Mouse (Mus musculus): ENCODE measurements around the gene Fam163a. TPM values are rescaled to one million over a fixed set of nuclear protein-coding genes. Genes with fewer than 3 reads are reported as not detected.

Gene Fam163a
- polyA plus RNA-seq, 1 experiment from 2014 or later: 4.6 TPM

GRCm38 (mm10) chr1:156085770-156086169, 119.1 kb downstream of the Fam163a start:
- Histone ChIP-seq H3K9me3 (ENCODE audit: control insufficient read depth, low read length) (no peaks in the 10 kb centered on the region), H3K36me3 (ENCODE audit: control insufficient read depth, insufficient read depth, low read length) (no peaks in the 10 kb centered on the region), H3K4me1 (ENCODE audit: control insufficient read depth, insufficient read depth, low read length) (no peaks in the 10 kb centered on the region), H3K27me3 (ENCODE audit: control insufficient read depth, insufficient read depth, low read length) (no peaks in the 10 kb centered on the region), H3K4me2 (ENCODE audit: low read depth) (no peak overlapping the region), H3K4me3 (ENCODE audit: low read depth, low read length) (no peak overlapping the region), H3K9ac (ENCODE audit: low read length) (no peak overlapping the region), H3K27ac (ENCODE audit: low read depth, low read length) (no peak overlapping the region)
- ATAC-seq (ENCODE audit: insufficient read depth, low FRiP score, low TSS enrichment): peak; percentile 54; the same call in 1 of the 2 replicates
- DNase-seq (ENCODE audit: low spot score): peak; percentile 67
- WGBS: 59% methylated on average over 5 of the region's 5 CpGs

- H3K4me1 ChIP-seq (ENCODE audit: control insufficient read depth, insufficient read depth, low read length): no peaks in the 10 kb centered on the region
- H3K4me2 ChIP-seq (ENCODE audit: low read depth): no peak overlapping the region
- H3K9ac ChIP-seq (ENCODE audit: low read length): no peak overlapping the region
- H3K36me3 ChIP-seq (ENCODE audit: control insufficient read depth, insufficient read depth, low read length): no peaks in the 10 kb centered on the region
- no peak overlapping the region for H3K27ac ChIP-seq (ENCODE audit: low read depth, low read length)
- no peak for DNase-seq (ENCODE audit: low spot score)
- H3K9me3 ChIP-seq (ENCODE audit: control insufficient read depth, low read length): no peaks in the 10 kb centered on the region
- no peaks in the 10 kb centered on the region for H3K27me3 ChIP-seq (ENCODE audit: control insufficient read depth, insufficient read depth, low read length)
- no peak for ATAC-seq (ENCODE audit: insufficient read depth, low FRiP score, low TSS enrichment)
- no peak overlapping the region for H3K4me3 ChIP-seq (ENCODE audit: low read depth, low read length)
- WGBS: 86% methylated on average over 3 of the region's 3 CpGs
These were observed 120.2 kb downstream of the Fam163a start for GRCm38 (mm10) chr1:156084603-156085002.

- WGBS: 76% methylated on average over 3 of the region's 3 CpGs
- Histone ChIP-seq H3K9me3 (ENCODE audit: control insufficient read depth, low read length) (no peaks in the 10 kb centered on the region), H3K36me3 (ENCODE audit: control insufficient read depth, insufficient read depth, low read length) (no peaks in the 10 kb centered on the region), H3K9ac (ENCODE audit: low read length) (no peak overlapping the region), H3K4me1 (ENCODE audit: control insufficient read depth, insufficient read depth, low read length) (no peaks in the 10 kb centered on the region), H3K4me2 (ENCODE audit: low read depth) (no peak overlapping the region), H3K4me3 (ENCODE audit: low read depth, low read length) (no peak overlapping the region), H3K27me3 (ENCODE audit: control insufficient read depth, insufficient read depth, low read length) (no peaks in the 10 kb centered on the region), H3K27ac (ENCODE audit: low read depth, low read length) (no peak overlapping the region)
- ATAC-seq (ENCODE audit: insufficient read depth, low FRiP score, low TSS enrichment) (no peak), DNase-seq (ENCODE audit: low spot score) (no peak)
These were observed 127.2 kb downstream of the Fam163a start for GRCm38 (mm10) chr1:156077655-156078054.

GRCm38 (mm10) chr1:156076474-156076873, 128.4 kb downstream of the Fam163a start:
- H3K36me3 ChIP-seq (ENCODE audit: control insufficient read depth, insufficient read depth, low read length): no peaks in the 10 kb centered on the region
- H3K27ac ChIP-seq (ENCODE audit: low read depth, low read length): no peak overlapping the region
- 43% methylated on average over 4 of the region's 4 CpGs for WGBS
- H3K9me3 ChIP-seq (ENCODE audit: control insufficient read depth, low read length): no peaks in the 10 kb centered on the region
- no peaks in the 10 kb centered on the region for H3K27me3 ChIP-seq (ENCODE audit: control insufficient read depth, insufficient read depth, low read length)
- H3K4me3 ChIP-seq (ENCODE audit: low read depth, low read length): no peak overlapping the region
- DNase-seq (ENCODE audit: low spot score) (no peak), ATAC-seq (ENCODE audit: insufficient read depth, low FRiP score, low TSS enrichment) (no peak)
- H3K9ac ChIP-seq (ENCODE audit: low read length): no peak overlapping the region
- H3K4me1 ChIP-seq (ENCODE audit: control insufficient read depth, insufficient read depth, low read length): no peaks in the 10 kb centered on the region
- H3K4me2 ChIP-seq (ENCODE audit: low read depth): no peak overlapping the region

- H3K4me1 ChIP-seq (ENCODE audit: control insufficient read depth, insufficient read depth, low read length): no peaks in the 10 kb centered on the region
- no peak overlapping the region for H3K4me3 ChIP-seq (ENCODE audit: low read depth, low read length)
- H3K27ac ChIP-seq (ENCODE audit: low read depth, low read length): no peak overlapping the region
- DNase-seq (ENCODE audit: low spot score): peak; percentile 28
- 42% methylated on average over 8 of the region's 8 CpGs for WGBS
- no peaks in the 10 kb centered on the region for H3K9me3 ChIP-seq (ENCODE audit: control insufficient read depth, low read length)
- no peaks in the 10 kb centered on the region for H3K36me3 ChIP-seq (ENCODE audit: control insufficient read depth, insufficient read depth, low read length)
- no peak overlapping the region for H3K9ac ChIP-seq (ENCODE audit: low read length)
- H3K4me2 ChIP-seq (ENCODE audit: low read depth): no peak overlapping the region
- H3K27me3 ChIP-seq (ENCODE audit: control insufficient read depth, insufficient read depth, low read length): no peaks in the 10 kb centered on the region
- ATAC-seq (ENCODE audit: insufficient read depth, low FRiP score, low TSS enrichment): no peak
These were observed 130.3 kb downstream of the Fam163a start for GRCm38 (mm10) chr1:156074575-156074974.

- H3K4me3 ChIP-seq (ENCODE audit: low read depth, low read length): no peak overlapping the region
- 65% methylated on average over 15 of the region's 15 CpGs for WGBS
- H3K4me1 ChIP-seq (ENCODE audit: control insufficient read depth, insufficient read depth, low read length): no peaks in the 10 kb centered on the region
- H3K36me3 ChIP-seq (ENCODE audit: control insufficient read depth, insufficient read depth, low read length): no peaks in the 10 kb centered on the region
- H3K27ac ChIP-seq (ENCODE audit: low read depth, low read length): no peak overlapping the region
- H3K4me2 ChIP-seq (ENCODE audit: low read depth): no peak overlapping the region
- ATAC-seq (ENCODE audit: insufficient read depth, low FRiP score, low TSS enrichment) (no peak), DNase-seq (ENCODE audit: low spot score) (no peak)
- no peak overlapping the region for H3K9ac ChIP-seq (ENCODE audit: low read length)
- H3K9me3 ChIP-seq (ENCODE audit: control insufficient read depth, low read length): no peaks in the 10 kb centered on the region
- no peaks in the 10 kb centered on the region for H3K27me3 ChIP-seq (ENCODE audit: control insufficient read depth, insufficient read depth, low read length)
These were observed 131.5 kb downstream of the Fam163a start for GRCm38 (mm10) chr1:156073169-156073821.

- Histone ChIP-seq H3K9ac (ENCODE audit: low read length) (no peak overlapping the region), H3K4me2 (ENCODE audit: low read depth) (no peak overlapping the region), H3K4me3 (ENCODE audit: low read depth, low read length) (no peak overlapping the region), H3K9me3 (ENCODE audit: control insufficient read depth, low read length) (no peaks in the 10 kb centered on the region), H3K4me1 (ENCODE audit: control insufficient read depth, insufficient read depth, low read length) (no peaks in the 10 kb centered on the region), H3K27ac (ENCODE audit: low read depth, low read length) (no peak overlapping the region), H3K27me3 (ENCODE audit: control insufficient read depth, insufficient read depth, low read length) (no peaks in the 10 kb centered on the region), H3K36me3 (ENCODE audit: control insufficient read depth, insufficient read depth, low read length) (peaks cover 2% of the 10 kb centered on the region; the same call in 1 of the 2 replicates)
- DNase-seq (ENCODE audit: low spot score): no peak
- no peak for ATAC-seq (ENCODE audit: insufficient read depth, low FRiP score, low TSS enrichment)
- WGBS: 89% methylated on average over 14 of the region's 14 CpGs
These were observed 134.7 kb downstream of the Fam163a start for GRCm38 (mm10) chr1:156070106-156070505.

- Histone ChIP-seq H3K27ac (ENCODE audit: low read depth, low read length) (no peak overlapping the region), H3K36me3 (ENCODE audit: control insufficient read depth, insufficient read depth, low read length) (peaks cover 9% of the 10 kb centered on the region), H3K4me1 (ENCODE audit: control insufficient read depth, insufficient read depth, low read length) (no peaks in the 10 kb centered on the region), H3K9ac (ENCODE audit: low read length) (no peak overlapping the region), H3K4me3 (ENCODE audit: low read depth, low read length) (no peak overlapping the region), H3K9me3 (ENCODE audit: control insufficient read depth, low read length) (no peaks in the 10 kb centered on the region), H3K27me3 (ENCODE audit: control insufficient read depth, insufficient read depth, low read length) (no peaks in the 10 kb centered on the region), H3K4me2 (ENCODE audit: low read depth) (no peak overlapping the region)
- no peak for ATAC-seq (ENCODE audit: insufficient read depth, low FRiP score, low TSS enrichment)
- WGBS: 63% methylated on average over 3 of the region's 3 CpGs
- no peak for DNase-seq (ENCODE audit: low spot score)
These were observed 138.7 kb downstream of the Fam163a start for GRCm38 (mm10) chr1:156066133-156066532.

GRCm38 (mm10) chr1:156062193-156062592, 142.6 kb downstream of the Fam163a start:
- Histone ChIP-seq H3K4me3 (ENCODE audit: low read depth, low read length) (no peak overlapping the region), H3K4me2 (ENCODE audit: low read depth) (no peak overlapping the region), H3K36me3 (ENCODE audit: control insufficient read depth, insufficient read depth, low read length) (peaks cover 9% of the 10 kb centered on the region), H3K27ac (ENCODE audit: low read depth, low read length) (no peak overlapping the region), H3K9me3 (ENCODE audit: control insufficient read depth, low read length) (no peaks in the 10 kb centered on the region), H3K4me1 (ENCODE audit: control insufficient read depth, insufficient read depth, low read length) (no peaks in the 10 kb centered on the region), H3K27me3 (ENCODE audit: control insufficient read depth, insufficient read depth, low read length) (no peaks in the 10 kb centered on the region), H3K9ac (ENCODE audit: low read length) (no peak overlapping the region)
- DNase-seq (ENCODE audit: low spot score) (no peak), ATAC-seq (ENCODE audit: insufficient read depth, low FRiP score, low TSS enrichment) (no peak)
- 89% methylated on average over 4 of the region's 4 CpGs for WGBS

Measured in neural tube, embryonic 11.5 days (tissue).